Mouse (Mus musculus) forelimb bud, embryonic 11.5 days (tissue): ENCODE measurements around the gene Rab3c.

Experiments
- DNase-seq: peaks from one replicate; pipeline ENCODE4 v3.0.0-alpha.2; 2012; ENCODE audit warnings: low read depth, low spot score

Gene Rab3c

GRCm38 (mm10) chr13:110190039-110190438 lies 90.8 kb downstream of the Rab3c start:
- DNase-seq = no peak

GRCm38 (mm10) chr13:110184963-110185685 lies 95.7 kb downstream of the Rab3c start:
- peak; percentile 10 for DNase-seq

GRCm38 (mm10) chr13:110175651-110176050 lies 105.1 kb downstream of the Rab3c start:
- DNase-seq = no peak

GRCm38 (mm10) chr13:110169669-110170068 lies 111.1 kb downstream of the Rab3c start:
- DNase-seq = no peak

GRCm38 (mm10) chr13:110169152-110169551 lies 111.6 kb downstream of the Rab3c start:
- no peak for DNase-seq

GRCm38 (mm10) chr13:110168570-110168969 lies 112.2 kb downstream of the Rab3c start:
- no peak for DNase-seq

GRCm38 (mm10) chr13:110166622-110167330 lies 114.0 kb downstream of the Rab3c start:
- no peak for DNase-seq

GRCm38 (mm10) chr13:110159980-110160379 lies 120.8 kb downstream of the Rab3c start:
- no peak for DNase-seq

GRCm38 (mm10) chr13:110158588-110159519 lies 121.9 kb downstream of the Rab3c start:
- no peak for DNase-seq

GRCm38 (mm10) chr13:110145545-110145944 lies 135.3 kb downstream of the Rab3c start:
- no peak for DNase-seq

- no peak for DNase-seq
Measured at GRCm38 (mm10) chr13:110145019-110145418, 135.8 kb downstream of the Rab3c start.

- no peak for DNase-seq
Measured at GRCm38 (mm10) chr13:110139339-110139738, 141.5 kb downstream of the Rab3c start.

- no peak for DNase-seq
Measured at GRCm38 (mm10) chr13:110138644-110139043, 142.2 kb downstream of the Rab3c start.

- DNase-seq = peak; percentile 7
Measured at GRCm38 (mm10) chr13:110127613-110128258, 153.1 kb downstream of the Rab3c start.

GRCm38 (mm10) chr13:110122825-110123224 lies 158.0 kb downstream of the Rab3c start:
- DNase-seq = no peak

- DNase-seq = no peak
Measured at GRCm38 (mm10) chr13:110116892-110117291, 163.9 kb downstream of the Rab3c start.

GRCm38 (mm10) chr13:110116316-110116715 lies 164.5 kb downstream of the Rab3c start:
- DNase-seq = no peak

GRCm38 (mm10) chr13:110114870-110115645 lies 165.7 kb downstream of the Rab3c start:
- DNase-seq = no peak

GRCm38 (mm10) chr13:110113711-110114110 lies 167.1 kb downstream of the Rab3c start:
- DNase-seq = no peak

- DNase-seq = no peak
Measured at GRCm38 (mm10) chr13:110097424-110098050, 183.3 kb downstream of the Rab3c start.
